In genomic region chr6:37055634-37056033, GRCm38 (mm10) we compare ENCODE assay signal across 24 mouse cellular contexts.
A peak's percentile ranks its signal among the peaks of the same experiment; 100 is the strongest.
DNase-seq lines count a peak whose midpoint lies in the region; ATAC-seq and TF ChIP-seq lines count a peak whose summit lies in the region.
"Had no signal": no experiment of that assay in that cellular context is flagged by ENCODE, and none has a peak within 500 bp of the region (broad histone marks: within the 10 kb centered on the region; RNA-seq: fewer than 3 reads in every experiment).

No protein-coding gene starts in this region.

- no peak overlapping the region for H3K4me2 ChIP-seq in midbrain, embryonic 11.5 days
- H3K4me2 ChIP-seq in midbrain, embryonic 14.5 days (ENCODE audit: low read length) = no peak overlapping the region
- H3K4me2 ChIP-seq in liver, postnatal 0 days (ENCODE audit: low read depth, low read length) = no peak overlapping the region
- H3K4me2 ChIP-seq: embryonic facial prominence, embryonic 13.5 days; forebrain, embryonic 12.5 days; forebrain, embryonic 15.5 days; heart, embryonic 11.5 days; hindbrain, embryonic 14.5 days; intestine, embryonic 15.5 days had no signal

- TF ChIP-seq EP300 in liver, postnatal 0 days (IDR thresholded peaks at IDR 0.05; ENCODE audit: low read depth) = no peak

- no peak overlapping the region for H3K4me3 ChIP-seq in midbrain, embryonic 11.5 days (ENCODE audit: low read depth, low read length)
- no peak overlapping the region for H3K4me3 ChIP-seq in midbrain, embryonic 14.5 days (replicated peaks; ENCODE audit: low read depth, low read length)
- no peak overlapping the region for H3K4me3 ChIP-seq in liver, postnatal 0 days (ENCODE audit: low read depth, low read length)
- H3K4me3 ChIP-seq: embryonic facial prominence, embryonic 10.5 days; embryonic facial prominence, embryonic 13.5 days; erythroblast, embryonic 14.5 days; forebrain, embryonic 12.5 days; forebrain, embryonic 15.5 days; heart, adult 2 months; intestine, embryonic 15.5 days had no signal

- no peaks in the 10 kb centered on the region for H3K4me1 ChIP-seq in midbrain, embryonic 11.5 days (ENCODE audit: control insufficient read depth, insufficient read depth, low read length)
- H3K4me1 ChIP-seq in midbrain, embryonic 14.5 days (ENCODE audit: control insufficient read depth, insufficient read depth, low read length) = no peaks in the 10 kb centered on the region
- no peaks in the 10 kb centered on the region for H3K4me1 ChIP-seq in liver, postnatal 0 days (ENCODE audit: insufficient read depth)
- H3K4me1 ChIP-seq: embryonic facial prominence, embryonic 10.5 days; embryonic facial prominence, embryonic 13.5 days; forebrain, embryonic 12.5 days; forebrain, embryonic 15.5 days; intestine, embryonic 15.5 days had no signal

- no peaks in the 10 kb centered on the region for H3K36me3 ChIP-seq in midbrain, embryonic 11.5 days (ENCODE audit: control insufficient read depth, insufficient read depth, low read length)
- H3K36me3 ChIP-seq in midbrain, embryonic 14.5 days (ENCODE audit: control insufficient read depth, insufficient read depth, low read length) = 0 out of 2 replicates have a peak, but pooled peaks cover 3% of the 10 kb centered on the region
- H3K36me3 ChIP-seq in liver, postnatal 0 days (replicated peaks; ENCODE audit: insufficient read depth, low read length) = no peaks in the 10 kb centered on the region
- H3K36me3 ChIP-seq: embryonic facial prominence, embryonic 10.5 days; embryonic facial prominence, embryonic 13.5 days; forebrain, embryonic 12.5 days; forebrain, embryonic 15.5 days; intestine, embryonic 15.5 days had no signal

- no peaks in the 10 kb centered on the region for H3K9me3 ChIP-seq in midbrain, embryonic 11.5 days (ENCODE audit: control insufficient read depth, low read length)
- H3K9me3 ChIP-seq in midbrain, embryonic 14.5 days (ENCODE audit: control insufficient read depth, low read length) = no peaks in the 10 kb centered on the region
- H3K9me3 ChIP-seq in liver, postnatal 0 days (ENCODE audit: low read length) = no peaks in the 10 kb centered on the region
- H3K9me3 ChIP-seq: embryonic facial prominence, embryonic 10.5 days; embryonic facial prominence, embryonic 13.5 days; forebrain, embryonic 12.5 days; forebrain, embryonic 15.5 days; intestine, embryonic 15.5 days had no signal

- ATAC-seq in midbrain, embryonic 11.5 days (ENCODE audit: low FRiP score) = no peak
- no peak for ATAC-seq in midbrain, embryonic 14.5 days (ENCODE audit: low FRiP score, low TSS enrichment)
- ATAC-seq in CD4-positive, CD25-positive, alpha-beta regulatory T cell, adult 4 months = peak; percentile 12
- no peak for ATAC-seq in liver, postnatal 0 days
- ATAC-seq: forebrain, embryonic 15.5 days; intestine, embryonic 15.5 days had no signal

- peak; percentile 63 for DNase-seq in heart, adult 11 months
- no peak for DNase-seq in heart, postnatal 10 days
- DNase-seq in midbrain, embryonic 11.5 days (ENCODE audit: low spot score, missing footprints) = peak; percentile 41
- DNase-seq in midbrain, embryonic 14.5 days = no peak
- DNase-seq in liver, postnatal 0 days = no peak
- DNase-seq: adrenal gland, adult 8-10 months; adrenal gland, postnatal 25 days; cerebellum, adult 11-12 months; cerebellum, adult 8-10 months; cerebellum, postnatal 10 days; cerebellum, postnatal 36 days; embryo, embryonic 11 days; gastrocnemius, postnatal 25 days; heart, adult 2 months; heart, postnatal 4 days had no signal

- 79% methylated on average over 3 of the region's 3 CpGs for WGBS in midbrain, embryonic 11.5 days
- 86% methylated on average over 3 of the region's 3 CpGs for WGBS in midbrain, embryonic 14.5 days
- WGBS in liver, postnatal 0 days (ENCODE audit: insufficient replicate concordance) = 78% methylated on average over 3 of the region's 3 CpGs

- H3K27ac ChIP-seq in midbrain, embryonic 11.5 days (ENCODE audit: low read depth, low read length) = no peak overlapping the region
- H3K27ac ChIP-seq in midbrain, embryonic 14.5 days (replicated peaks; ENCODE audit: low read depth, low read length) = no peak overlapping the region
- H3K27ac ChIP-seq in liver, postnatal 0 days (ENCODE audit: low read depth) = no peak overlapping the region
- H3K27ac ChIP-seq: embryonic facial prominence, embryonic 10.5 days; embryonic facial prominence, embryonic 13.5 days; forebrain, embryonic 12.5 days; forebrain, embryonic 15.5 days; heart, adult 2 months; hindbrain, embryonic 14.5 days; intestine, embryonic 15.5 days had no signal

- H3K9ac ChIP-seq in midbrain, embryonic 11.5 days (ENCODE audit: low read length) = no peak overlapping the region
- no peak overlapping the region for H3K9ac ChIP-seq in midbrain, embryonic 14.5 days (replicated peaks; ENCODE audit: low read length)
- H3K9ac ChIP-seq in liver, postnatal 0 days (replicated peaks) = no peak overlapping the region
- H3K9ac ChIP-seq: embryonic facial prominence, embryonic 13.5 days; forebrain, embryonic 12.5 days; forebrain, embryonic 15.5 days; hindbrain, embryonic 14.5 days; intestine, embryonic 15.5 days had no signal

- H3K27me3 ChIP-seq in midbrain, embryonic 11.5 days (ENCODE audit: control insufficient read depth, insufficient read depth, low read length) = no peaks in the 10 kb centered on the region
- H3K27me3 ChIP-seq in midbrain, embryonic 14.5 days (ENCODE audit: control insufficient read depth, insufficient read depth, low read length) = no peaks in the 10 kb centered on the region
- no peaks in the 10 kb centered on the region for H3K27me3 ChIP-seq in liver, postnatal 0 days (ENCODE audit: insufficient read depth, low read length)
- H3K27me3 ChIP-seq: embryonic facial prominence, embryonic 13.5 days; forebrain, embryonic 12.5 days; forebrain, embryonic 15.5 days; intestine, embryonic 15.5 days had no signal

- intact Hi-C loops in heart, postnatal 10 days (cut with DNase I) = no loop called here

- no peak for TF ChIP-seq CTCF in liver, postnatal 0 days (IDR thresholded peaks at IDR 0.05; ENCODE audit: low read depth)

Comparison
In these comparisons a context has a peak if more than half of its experiments do, and no peak if none do; other contexts are left out.
1. DNase-seq: peak in heart, adult 11 months (single experiment) and midbrain, embryonic 11.5 days (single experiment); none in heart, postnatal 10 days (0 of 2), midbrain, embryonic 14.5 days (single experiment) and liver, postnatal 0 days (single experiment).